Mouse (Mus musculus) limb, embryonic 11.5 days (tissue): ENCODE measurements around the gene Lck. TPM values are rescaled to one million over a fixed set of nuclear protein-coding genes. Genes with fewer than 3 reads are reported as not detected.

Experiments used
- ATAC-seq: fragments of 200-750 bp; cut with Nextera tagmentation; 2 replicates; pipeline ENCODE4 v1.8.0; 2017; ENCODE audit warnings: low read depth; ENCODE audit not compliant: insufficient number of reproducible peaks, low FRiP score, low TSS enrichment
- DNase-seq: peaks from one replicate; pipeline ENCODE4 v3.0.0-alpha.2; 2015; ENCODE audit warnings: low spot score
- H3K27ac ChIP-seq: fragments of 300-500 bp; sonication (generic); replicated peaks from 2 replicates; pipeline ENCODE4 v1.5.1; 2014; ENCODE audit warnings: low read depth, mild to moderate bottlenecking, low read length
- H3K27me3 ChIP-seq: fragments of 300-500 bp; sonication (generic); 2 replicates; pipeline ENCODE4 v1.6.1; 2014; ENCODE audit warnings: mild to moderate bottlenecking, low read length, mixed read lengths; ENCODE audit not compliant: control insufficient read depth, insufficient read depth
- H3K36me3 ChIP-seq: fragments of 300-500 bp; sonication (generic); 2 replicates; pipeline ENCODE4 v1.6.1; 2014; ENCODE audit warnings: mild to moderate bottlenecking, low read length, moderate library complexity, mixed read lengths; ENCODE audit not compliant: control insufficient read depth, insufficient read depth
- H3K4me1 ChIP-seq: fragments of 300-500 bp; sonication (generic); 2 replicates; pipeline ENCODE4 v1.6.1; 2014; ENCODE audit warnings: low read length, mixed read lengths; ENCODE audit not compliant: control insufficient read depth, insufficient read depth
- H3K4me2 ChIP-seq: fragments of 300-500 bp; sonication (generic); 2 replicates; pipeline ENCODE4 v1.6.1; 2014; ENCODE audit warnings: low read depth, mild to moderate bottlenecking, moderate library complexity; ENCODE audit not compliant: severe bottlenecking
- H3K4me3 ChIP-seq: fragments of 300-500 bp; sonication (generic); 2 replicates; pipeline ENCODE4 v1.5.1; 2014; ENCODE audit warnings: low read depth, low read length
- H3K9ac ChIP-seq: fragments of 300-500 bp; sonication (generic); 2 replicates; pipeline ENCODE4 v1.6.1; 2014; ENCODE audit warnings: mild to moderate bottlenecking, low read length
- H3K9me3 ChIP-seq: fragments of 300-500 bp; sonication (generic); 2 replicates; pipeline ENCODE4 v1.6.1; 2016; ENCODE audit warnings: low read length; ENCODE audit not compliant: control insufficient read depth
- WGBS: fragments of 180-500 bp; shearing (Covaris S2); extraction: QIAGEN DNeasy Blood & Tissue Kit; methylation state at CpG from one replicate; pipeline ENCODE4 v1.1.7; 2014; 5-methylcytosine and 5-hydroxymethylcytosine counted together
- polyA plus RNA-seq: library from polyadenylated mRNA; unstranded; fragments of >200 nt; fragmentation: Nextera tagmentation; extraction: Ambion mirVana; gene quantifications from 2 replicates; pipeline ENCODE4 v1.2.1, GENCODE M21; 2014

Lck gene
- polyA plus RNA-seq, 1 experiment from 2014 or later, result 10.7 TPM

- 90% methylated on average over 5 of the region's 5 CpGs for WGBS
- Histone ChIP-seq H3K4me2 (no peak within 1 kb of the TSS), H3K27ac (no peak within 1 kb of the TSS), H3K4me1 (peaks cover 11% of the 10 kb centered on the region; the same call in 1 of the 2 replicates), H3K9ac (no peak within 1 kb of the TSS; the same call in 1 of the 2 replicates), H3K36me3 (no peaks in the 10 kb centered on the region), H3K4me3 (no peak within 1 kb of the TSS), H3K27me3 (no peaks in the 10 kb centered on the region), H3K9me3 (no peaks in the 10 kb centered on the region)
- DNase-seq (no peak), ATAC-seq (no peak)
Observed at GRCm38 (mm10) chr4:129578466-129578865, 5.0 kb upstream of the Lck start, which contains the start of gene Fam167b. TSS of gene Fam167b (minus strand) at chr4:129578549.

DNA sequence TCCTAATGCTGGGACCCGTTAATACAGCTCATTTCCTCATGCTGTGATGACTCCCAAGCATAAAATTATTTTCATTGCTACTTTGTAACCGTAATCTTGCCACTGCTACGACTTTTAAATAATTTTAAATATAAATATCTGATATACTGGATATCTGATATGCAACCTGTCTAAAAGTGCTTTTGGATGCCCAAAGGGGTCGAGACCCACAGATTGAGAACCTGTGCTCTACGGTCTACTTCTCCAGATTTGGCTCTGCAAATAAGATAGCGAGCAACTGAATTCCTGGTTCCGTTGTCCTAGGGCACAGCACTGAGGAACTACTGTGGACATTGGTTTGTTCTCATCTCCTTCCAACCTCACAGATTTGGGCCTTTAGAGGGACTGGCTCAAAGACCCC is 4.2 kb upstream of the Lck start:
- H3K4me2 ChIP-seq, result no peak overlapping the region
- ATAC-seq (no peak), DNase-seq (no peak)
- H3K9me3 ChIP-seq, result no peaks in the 10 kb centered on the region
- no peaks in the 10 kb centered on the region for H3K27me3 ChIP-seq
- WGBS, result 86% methylated on average over 7 of the region's 7 CpGs
- peaks cover 11% of the 10 kb centered on the region; the same call in 1 of the 2 replicates for H3K4me1 ChIP-seq
- no peak overlapping the region for H3K4me3 ChIP-seq
- no peaks in the 10 kb centered on the region for H3K36me3 ChIP-seq
- H3K27ac ChIP-seq, result no peak overlapping the region
- no peak overlapping the region for H3K9ac ChIP-seq

- Histone ChIP-seq H3K9ac (peak overlapping the region; percentile 30), H3K27me3 (no peaks in the 10 kb centered on the region), H3K36me3 (no peaks in the 10 kb centered on the region), H3K4me1 (peaks cover 11% of the 10 kb centered on the region; the same call in 1 of the 2 replicates), H3K4me2 (no peak overlapping the region), H3K9me3 (no peaks in the 10 kb centered on the region), H3K27ac (no peak overlapping the region), H3K4me3 (no peak overlapping the region)
- no peak for ATAC-seq
- peak; percentile 76 for DNase-seq
- WGBS, result 40% methylated on average over 21 of the region's 21 CpGs
Observed at GRCm38 (mm10) chr4:129576863-129577491, 3.5 kb upstream of the Lck start.

- Histone ChIP-seq H3K4me2 (0 out of 2 replicates have a peak overlapping the region, but pooled peaks have one; percentile 4), H3K27me3 (no peaks in the 10 kb centered on the region), H3K9me3 (no peaks in the 10 kb centered on the region), H3K27ac (peak overlapping the region; percentile 72), H3K36me3 (no peaks in the 10 kb centered on the region), H3K4me1 (peaks cover 11% of the 10 kb centered on the region; the same call in 1 of the 2 replicates), H3K4me3 (no peak overlapping the region), H3K9ac (peak overlapping the region; percentile 55)
- DNase-seq (peak; percentile 57), ATAC-seq (0 out of 2 replicates have a peak, but pooled peaks have one; percentile 47)
- WGBS, result 38% methylated on average over 7 of the region's 8 CpGs
Observed at GRCm38 (mm10) chr4:129575171-129575844, 1.9 kb upstream of the Lck start.

DNA sequence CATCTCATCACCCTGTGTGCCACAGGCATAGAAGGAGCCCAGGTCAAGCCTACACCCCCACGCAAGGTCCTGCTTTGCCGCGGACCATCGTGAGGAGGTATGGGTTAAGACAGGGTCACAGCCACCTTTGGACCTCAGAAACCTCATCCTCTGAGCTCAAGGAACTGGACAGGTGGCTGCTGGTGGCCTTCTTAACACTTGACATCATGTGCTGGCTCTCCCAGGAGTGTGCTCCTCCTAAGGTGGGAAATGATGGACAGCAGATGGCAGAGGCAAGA is 409 bp downstream of the Lck start:
- Histone ChIP-seq H3K4me3 (no peak overlapping the region), H3K4me2 (no peak overlapping the region), H3K36me3 (no peaks in the 10 kb centered on the region), H3K27ac (no peak overlapping the region), H3K9me3 (no peaks in the 10 kb centered on the region), H3K27me3 (no peaks in the 10 kb centered on the region), H3K9ac (no peak overlapping the region), H3K4me1 (peaks cover 11% of the 10 kb centered on the region; the same call in 1 of the 2 replicates)
- DNase-seq, result no peak
- 99% methylated on average over 4 of the region's 4 CpGs for WGBS
- no peak for ATAC-seq

GRCm38 (mm10) chr4:129572236-129573092 is 977 bp downstream of the Lck start:
- no peak overlapping the region for H3K27ac ChIP-seq
- no peak overlapping the region for H3K9ac ChIP-seq
- no peak for ATAC-seq
- DNase-seq, result no peak
- WGBS, result 85% methylated on average over 13 of the region's 13 CpGs
- no peaks in the 10 kb centered on the region for H3K27me3 ChIP-seq
- peaks cover 11% of the 10 kb centered on the region; the same call in 1 of the 2 replicates for H3K4me1 ChIP-seq
- no peak overlapping the region for H3K4me2 ChIP-seq
- H3K4me3 ChIP-seq, result no peak overlapping the region
- no peaks in the 10 kb centered on the region for H3K36me3 ChIP-seq
- H3K9me3 ChIP-seq, result no peaks in the 10 kb centered on the region

- H3K9me3 ChIP-seq, result no peaks in the 10 kb centered on the region
- no peak for DNase-seq
- H3K27me3 ChIP-seq, result no peaks in the 10 kb centered on the region
- H3K36me3 ChIP-seq, result no peaks in the 10 kb centered on the region
- H3K4me1 ChIP-seq, result peaks cover 6% of the 10 kb centered on the region; the same call in 1 of the 2 replicates
- WGBS, result 74% methylated on average over 8 of the region's 8 CpGs
- ATAC-seq, result no peak
- no peak overlapping the region for H3K9ac ChIP-seq
- no peak overlapping the region for H3K4me2 ChIP-seq
- H3K4me3 ChIP-seq, result no peak overlapping the region
- H3K27ac ChIP-seq, result no peak overlapping the region
Observed at GRCm38 (mm10) chr4:129571551-129572084, 1.8 kb downstream of the Lck start.

DNA sequence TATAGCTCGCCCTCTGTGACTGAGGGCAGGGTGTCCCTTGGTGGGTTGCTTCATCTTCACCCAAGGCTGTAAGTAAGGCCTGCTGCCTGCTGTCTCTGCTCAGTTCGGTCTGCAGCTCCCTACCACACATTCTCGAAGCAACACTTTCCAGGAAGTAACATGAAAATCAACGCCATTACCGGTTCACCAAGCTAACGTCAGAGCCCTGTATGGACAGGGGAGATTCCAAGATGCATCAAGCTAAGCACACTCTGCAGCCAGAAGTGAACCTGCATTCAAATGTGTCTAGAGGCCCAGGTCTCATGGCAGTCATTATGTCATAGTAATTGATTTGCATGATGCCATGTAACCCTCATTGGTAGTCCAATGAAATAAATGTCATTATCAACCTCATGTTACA is 3.4 kb downstream of the Lck start:
- ATAC-seq, result no peak
- Histone ChIP-seq H3K27me3 (no peaks in the 10 kb centered on the region), H3K9me3 (no peaks in the 10 kb centered on the region), H3K4me2 (no peak overlapping the region), H3K4me3 (no peak overlapping the region), H3K36me3 (no peaks in the 10 kb centered on the region), H3K27ac (no peak overlapping the region), H3K4me1 (peaks cover 1% of the 10 kb centered on the region; the same call in 1 of the 2 replicates), H3K9ac (no peak overlapping the region)
- 88% methylated on average over 6 of the region's 6 CpGs for WGBS
- no peak for DNase-seq
